Mouse (Mus musculus): ENCODE measurements at regions not wholly inside any gene's neighbourhood (a gene's known extent, or its start where the extent isn't known, plus 50 kb on each side); places are given as distances from the start of the nearest gene placed in this dataset.

DNA sequence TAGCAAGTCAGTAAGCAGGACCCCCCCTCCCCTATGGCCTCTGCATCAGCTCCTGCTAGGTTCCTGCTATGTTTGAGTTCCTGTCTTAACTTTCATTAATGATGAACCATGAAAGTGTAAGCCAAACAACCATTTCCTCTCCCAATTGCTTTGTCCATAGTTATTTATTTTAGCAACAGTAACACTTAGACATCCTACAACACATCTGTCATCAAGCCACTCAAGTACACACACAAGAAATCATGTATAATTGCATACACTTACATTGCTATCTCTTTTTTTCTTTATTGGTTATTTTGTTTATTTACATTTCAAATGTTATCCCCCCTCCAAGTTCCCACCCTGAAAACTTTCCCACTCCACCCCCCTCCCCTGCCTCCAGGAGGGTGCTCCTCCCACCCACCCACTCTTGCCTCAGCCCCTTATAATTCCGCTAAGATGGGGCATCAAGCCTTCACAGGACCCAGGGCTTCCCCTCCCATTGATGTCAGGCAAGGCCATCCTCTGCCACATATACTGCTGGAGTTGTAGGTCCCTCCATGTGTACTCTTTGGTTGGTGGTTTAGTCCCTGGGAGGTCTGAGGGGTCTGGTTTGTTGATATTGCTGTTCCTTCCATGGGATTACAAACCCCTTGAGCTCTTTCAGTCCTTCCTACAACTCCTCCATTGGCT is 310.9 kb upstream of the Ccnh start:
- no peak overlapping the region for H3K27ac ChIP-seq

GRCm38 (mm10) chr13:84905347-84905981 is 283.7 kb upstream of the Ccnh start:
- no peak for ATAC-seq (replicated peaks; ENCODE audit: low FRiP score)
- Histone ChIP-seq H3K36me3 (no peaks in the 10 kb centered on the region), H3K4me2 (no peak overlapping the region), H3K27me3 (no peaks in the 10 kb centered on the region), H3K9ac (no peak overlapping the region), H3K4me1 (no peaks in the 10 kb centered on the region), H3K4me3 (replicated peaks) (no peak overlapping the region), H3K27ac (no peak overlapping the region), H3K9me3 (replicated peaks) (no peaks in the 10 kb centered on the region)
- 80% methylated on average over 6 of the region's 6 CpGs for WGBS

More for the DNA sequence above, 310.9 kb upstream of the Ccnh start:
- no peak for ATAC-seq (replicated peaks; ENCODE audit: low FRiP score)
- Histone ChIP-seq H3K4me3 (replicated peaks) (no peak overlapping the region), H3K4me1 (no peaks in the 10 kb centered on the region), H3K9ac (no peak overlapping the region), H3K27me3 (no peaks in the 10 kb centered on the region), H3K36me3 (no peaks in the 10 kb centered on the region), H3K4me2 (no peak overlapping the region), H3K9me3 (replicated peaks) (no peaks in the 10 kb centered on the region)
- 68% methylated on average over 1 of the region's 1 CpGs for WGBS

DNA sequence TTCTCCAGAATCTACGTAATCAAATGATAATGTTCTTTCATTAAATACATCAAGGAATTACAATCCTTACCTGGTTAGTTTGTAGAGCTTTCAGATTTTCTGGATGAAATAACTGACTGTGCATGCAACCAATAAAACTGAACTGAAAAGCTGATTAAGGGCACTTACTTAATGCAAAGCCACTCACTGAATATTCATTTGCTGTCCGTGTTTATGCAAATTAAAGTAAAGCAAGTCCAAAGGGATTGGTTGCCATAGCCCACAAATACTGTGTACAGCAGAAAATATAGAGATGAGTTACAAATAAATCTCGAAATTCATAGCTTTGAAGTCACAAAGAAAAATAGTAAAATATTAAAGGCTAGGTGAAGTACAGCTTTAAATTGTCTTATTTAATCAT is 283.2 kb upstream of the Ccnh start:
- no peak overlapping the region for H3K27ac ChIP-seq
- no peak overlapping the region for H3K4me3 ChIP-seq (replicated peaks)
- no peak overlapping the region for H3K9ac ChIP-seq
- H3K4me2 ChIP-seq, result no peak overlapping the region
- H3K27me3 ChIP-seq, result no peaks in the 10 kb centered on the region
- H3K4me1 ChIP-seq, result no peaks in the 10 kb centered on the region
- no peaks in the 10 kb centered on the region for H3K9me3 ChIP-seq (replicated peaks)
- 60% methylated on average over 3 of the region's 3 CpGs for WGBS
- no peaks in the 10 kb centered on the region for H3K36me3 ChIP-seq
- ATAC-seq (replicated peaks; ENCODE audit: low FRiP score), result no peak

DNA sequence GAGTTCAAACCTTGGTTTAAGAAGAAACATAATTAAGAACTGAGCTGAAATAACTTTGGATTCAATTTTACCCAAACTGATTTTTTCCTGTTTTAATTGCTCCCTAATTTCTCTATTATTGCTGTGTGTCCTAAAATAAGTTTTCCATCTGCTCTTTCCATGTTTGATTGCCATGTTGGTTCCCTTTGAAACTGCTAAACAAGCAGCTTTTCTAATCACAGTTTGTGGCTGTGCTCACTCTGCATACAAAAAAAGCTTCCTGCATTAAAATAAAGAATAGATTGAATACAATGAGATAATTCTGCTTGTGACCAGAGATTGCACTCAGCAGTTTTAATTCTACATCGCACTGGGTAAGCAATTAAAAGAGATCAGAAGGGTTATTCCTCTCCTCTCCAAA is 257.9 kb upstream of the Ccnh start:
- H3K9ac ChIP-seq, result no peak overlapping the region
- H3K36me3 ChIP-seq, result no peaks in the 10 kb centered on the region
- 72% methylated on average over 1 of the region's 1 CpGs for WGBS
- no peaks in the 10 kb centered on the region for H3K9me3 ChIP-seq (replicated peaks)
- no peaks in the 10 kb centered on the region for H3K27me3 ChIP-seq
- no peaks in the 10 kb centered on the region for H3K4me1 ChIP-seq
- H3K27ac ChIP-seq, result no peak overlapping the region
- ATAC-seq (replicated peaks; ENCODE audit: low FRiP score), result no peak
- H3K4me3 ChIP-seq (replicated peaks), result no peak overlapping the region
- no peak overlapping the region for H3K4me2 ChIP-seq

GRCm38 (mm10) chr13:84935610-84936009 is 253.6 kb upstream of the Ccnh start:
- Histone ChIP-seq H3K4me2 (no peak overlapping the region), H3K36me3 (no peaks in the 10 kb centered on the region), H3K9me3 (replicated peaks) (no peaks in the 10 kb centered on the region), H3K27ac (no peak overlapping the region), H3K27me3 (no peaks in the 10 kb centered on the region), H3K4me3 (replicated peaks) (no peak overlapping the region), H3K4me1 (no peaks in the 10 kb centered on the region), H3K9ac (no peak overlapping the region)
- 84% methylated on average over 1 of the region's 1 CpGs for WGBS
- ATAC-seq (replicated peaks; ENCODE audit: low FRiP score), result no peak

- H3K27me3 ChIP-seq, result no peaks in the 10 kb centered on the region
- H3K4me3 ChIP-seq (replicated peaks), result no peak overlapping the region
- no peaks in the 10 kb centered on the region for H3K9me3 ChIP-seq (replicated peaks)
- no peak overlapping the region for H3K4me2 ChIP-seq
- 88% methylated on average over 7 of the region's 7 CpGs for WGBS
- ATAC-seq (replicated peaks; ENCODE audit: low FRiP score), result no peak
- H3K27ac ChIP-seq, result no peak overlapping the region
- no peak overlapping the region for H3K9ac ChIP-seq
- H3K4me1 ChIP-seq, result no peaks in the 10 kb centered on the region
- no peaks in the 10 kb centered on the region for H3K36me3 ChIP-seq
Observed at GRCm38 (mm10) chr13:84939695-84940094, 249.5 kb upstream of the Ccnh start.

GRCm38 (mm10) chr13:84940936-84941335 is 248.3 kb upstream of the Ccnh start:
- H3K4me1 ChIP-seq, result no peaks in the 10 kb centered on the region
- H3K4me2 ChIP-seq, result no peak overlapping the region
- H3K27ac ChIP-seq, result no peak overlapping the region
- ATAC-seq (replicated peaks; ENCODE audit: low FRiP score), result peak; percentile 69; the same call in 1 of the 2 replicates
- H3K4me3 ChIP-seq (replicated peaks), result no peak overlapping the region
- WGBS, result 89% methylated on average over 1 of the region's 1 CpGs
- H3K9me3 ChIP-seq (replicated peaks), result no peaks in the 10 kb centered on the region
- no peak overlapping the region for H3K9ac ChIP-seq
- H3K36me3 ChIP-seq, result no peaks in the 10 kb centered on the region
- no peaks in the 10 kb centered on the region for H3K27me3 ChIP-seq

DNA sequence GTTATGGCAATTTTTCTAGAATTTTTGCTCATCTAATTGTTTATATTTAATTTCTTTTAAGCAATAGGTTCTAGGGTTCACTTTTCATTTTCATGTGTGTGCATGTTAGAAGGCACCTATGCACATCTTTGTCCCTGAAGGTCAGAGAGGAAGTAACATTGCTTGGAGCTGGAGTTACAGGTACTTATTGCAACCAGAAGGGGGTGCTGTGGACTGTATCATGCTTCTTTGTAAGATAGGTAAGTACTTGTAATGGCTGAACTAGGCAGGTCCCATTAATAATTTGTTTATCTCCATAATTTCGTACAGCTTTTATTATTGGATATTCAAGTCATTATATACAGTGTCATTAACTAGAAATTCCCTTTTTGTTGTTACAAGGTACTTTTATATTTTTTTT is 238.3 kb upstream of the Ccnh start:
- Histone ChIP-seq H3K36me3 (no peaks in the 10 kb centered on the region), H3K4me2 (no peak overlapping the region), H3K9me3 (replicated peaks) (no peaks in the 10 kb centered on the region), H3K27me3 (no peaks in the 10 kb centered on the region), H3K9ac (no peak overlapping the region), H3K4me1 (no peaks in the 10 kb centered on the region), H3K4me3 (replicated peaks) (no peak overlapping the region), H3K27ac (no peak overlapping the region)
- WGBS, result 49% methylated on average over 1 of the region's 1 CpGs
- ATAC-seq (replicated peaks; ENCODE audit: low FRiP score), result no peak

DNA sequence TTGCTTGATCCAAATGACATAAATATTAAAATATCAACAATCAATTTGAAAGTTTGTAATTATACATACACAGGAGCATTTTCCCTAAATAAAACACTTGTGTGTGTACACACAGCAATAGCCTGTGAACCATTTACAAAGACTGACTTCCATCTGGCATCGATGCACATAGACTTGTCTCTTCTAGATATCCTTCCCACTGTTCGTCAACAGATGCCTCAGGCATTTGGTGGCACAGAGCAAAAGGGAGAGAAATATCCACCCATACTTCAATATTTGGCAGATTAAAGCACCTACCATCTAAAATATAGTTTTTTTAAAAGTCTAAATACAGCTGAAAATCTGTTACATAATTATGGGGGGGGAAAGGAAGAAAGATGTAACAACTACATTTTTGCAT is 236.0 kb upstream of the Ccnh start:
- H3K4me3 ChIP-seq (replicated peaks), result no peak overlapping the region
- no peaks in the 10 kb centered on the region for H3K27me3 ChIP-seq
- 88% methylated on average over 2 of the region's 2 CpGs for WGBS
- no peak overlapping the region for H3K9ac ChIP-seq
- H3K4me2 ChIP-seq, result no peak overlapping the region
- no peaks in the 10 kb centered on the region for H3K4me1 ChIP-seq
- H3K36me3 ChIP-seq, result no peaks in the 10 kb centered on the region
- ATAC-seq (replicated peaks; ENCODE audit: low FRiP score), result no peak
- no peak overlapping the region for H3K27ac ChIP-seq
- H3K9me3 ChIP-seq (replicated peaks), result no peaks in the 10 kb centered on the region

GRCm38 (mm10) chr13:84953760-84954159 is 235.4 kb upstream of the Ccnh start:
- H3K9ac ChIP-seq, result no peak overlapping the region
- no peaks in the 10 kb centered on the region for H3K9me3 ChIP-seq (replicated peaks)
- no peaks in the 10 kb centered on the region for H3K36me3 ChIP-seq
- peak; percentile 86 for ATAC-seq (replicated peaks; ENCODE audit: low FRiP score)
- H3K27ac ChIP-seq, result no peak overlapping the region
- no peak overlapping the region for H3K4me3 ChIP-seq (replicated peaks)
- no peaks in the 10 kb centered on the region for H3K27me3 ChIP-seq
- no peak overlapping the region for H3K4me2 ChIP-seq
- H3K4me1 ChIP-seq, result no peaks in the 10 kb centered on the region
- WGBS, result 45% methylated on average over 1 of the region's 1 CpGs

DNA sequence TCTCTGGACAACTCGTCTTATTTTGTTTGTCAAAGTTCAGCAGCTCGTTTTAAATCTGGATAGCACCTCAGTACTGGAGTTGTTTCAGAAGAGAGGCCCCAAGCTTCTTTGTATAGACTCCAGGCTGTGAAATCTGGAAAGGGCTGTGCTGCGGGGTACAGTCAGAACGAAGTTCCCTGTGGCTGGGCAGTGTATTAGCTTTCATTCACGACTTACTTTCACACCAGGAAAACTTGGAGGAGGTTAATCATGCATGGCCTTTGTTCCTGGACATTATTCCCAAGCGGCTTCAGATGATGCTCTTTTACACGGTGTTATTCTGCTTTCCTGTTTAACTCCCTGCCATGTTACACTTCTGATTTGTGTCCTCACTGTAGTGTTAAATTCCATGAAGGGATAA is 220.3 kb upstream of the Ccnh start:
- H3K36me3 ChIP-seq, result no peaks in the 10 kb centered on the region
- no peak overlapping the region for H3K4me2 ChIP-seq
- no peaks in the 10 kb centered on the region for H3K27me3 ChIP-seq
- peak; percentile 69; the same call in 1 of the 2 replicates for ATAC-seq (replicated peaks; ENCODE audit: low FRiP score)
- no peaks in the 10 kb centered on the region for H3K9me3 ChIP-seq (replicated peaks)
- WGBS, result 28% methylated on average over 7 of the region's 7 CpGs
- H3K4me1 ChIP-seq, result no peaks in the 10 kb centered on the region
- no peak overlapping the region for H3K4me3 ChIP-seq (replicated peaks)
- no peak overlapping the region for H3K9ac ChIP-seq
- H3K27ac ChIP-seq, result no peak overlapping the region
